Mouse (Mus musculus) MEL (cell line): ENCODE measurements around the gene Insm1.

ENCODE experiments used
- BHLHE40 ChIP-seq: IDR thresholded peaks from 2 replicates; pipeline ENCODE4 v1.6.1; 2012; ENCODE audit warnings: low read depth, mild to moderate bottlenecking, inconsistent platforms, low read length, improper control_type of control experiment, borderline replicate concordance
- CHD2 ChIP-seq: IDR thresholded peaks from 2 replicates; pipeline ENCODE4 v1.6.1; 2011; ENCODE audit warnings: low read length, improper control_type of control experiment
- CTCF ChIP-seq, 3 experiments: IDR thresholded peaks in 2 of 3; conservative IDR thresholded peaks in 1 of 3; 2 replicates each; pipeline ENCODE4 v1.5.1; 2011 to 2012; ENCODE audit warnings: low read length in 3 of 3, low read depth in 2 of 3, mild to moderate bottlenecking in 2 of 3, improper control_type of control experiment in 1 of 3, inconsistent platforms in 1 of 3, mixed read lengths in 1 of 3, moderate library complexity in 1 of 3; ENCODE audit not compliant: control insufficient read depth in 1 of 3, insufficient read depth in 1 of 3, poor library complexity in 1 of 3, severe bottlenecking in 1 of 3
- EP300 ChIP-seq, 2 experiments: IDR thresholded peaks; 2 replicates each; pipeline ENCODE4 v1.6.1; 2011; ENCODE audit warnings: improper control_type of control experiment in 2 of 2, low read length in 2 of 2, low read depth in 1 of 2, mild to moderate bottlenecking in 1 of 2
- GATA1 ChIP-seq: IDR thresholded peaks from 2 replicates; pipeline ENCODE4 v1.6.1; 2011; ENCODE audit warnings: low read depth, low read length, improper control_type of control experiment
- KAT2A ChIP-seq: conservative IDR thresholded peaks from 2 replicates; pipeline ENCODE4 v1.6.1; 2012; ENCODE audit warnings: low read depth, low read length, improper control_type of control experiment, inconsistent platforms

GRCm38 (mm10) chr2:146250236-146250904 is 28.6 kb downstream of the Insm1 start:
- TF ChIP-seq GATA1 = no peak
- TF ChIP-seq CTCF (IDR thresholded peaks at IDR 0.05 in 2 of 3, conservative IDR thresholded peaks at IDR 0.05 in 1 of 3; ENCODE audit: control insufficient read depth in 1 of 3, insufficient read depth in 1 of 3, low read depth in 2 of 3, low read length in 3 of 3, poor library complexity in 1 of 3, severe bottlenecking in 1 of 3) = no peak
- TF ChIP-seq BHLHE40 = no peak
- TF ChIP-seq EP300 (IDR thresholded peaks at IDR 0.05; ENCODE audit: low read depth in 1 of 2, low read length in 2 of 2) = no peak
- TF ChIP-seq CHD2 = no peak
- TF ChIP-seq KAT2A = no peak
